12 mouse cellular contexts compared by ENCODE assay signal in genomic region chr2:29519402-29519801, GRCm38 (mm10).
DNase-seq lines count a peak whose midpoint lies in the region; ATAC-seq lines count a peak whose summit lies in the region.
"Had no signal": no experiment of that assay in that cellular context is flagged by ENCODE, and none has a peak within 500 bp of the region (broad histone marks: within the 10 kb centered on the region; RNA-seq: fewer than 3 reads in every experiment).

No protein-coding gene starts in this region.

- H3K27ac ChIP-seq in hindbrain, embryonic 16.5 days (ENCODE audit: low read depth, low read length), result 0 out of 2 replicates have a peak overlapping the region, but pooled peaks have one; percentile 13
- no peak overlapping the region; the same call in 1 of the 2 replicates for H3K27ac ChIP-seq in hindbrain, embryonic 13.5 days
- peak overlapping the region; percentile 54 for H3K27ac ChIP-seq in midbrain, embryonic 13.5 days
- H3K27ac ChIP-seq: embryonic facial prominence, embryonic 12.5 days; hindbrain, embryonic 14.5 days had no signal

- peaks cover 21% of the 10 kb centered on the region for H3K4me1 ChIP-seq in hindbrain, embryonic 16.5 days (ENCODE audit: control insufficient read depth, insufficient read depth, low read depth, low read length)
- peaks cover 57% of the 10 kb centered on the region for H3K4me1 ChIP-seq in hindbrain, embryonic 13.5 days (replicated peaks)
- peaks cover 68% of the 10 kb centered on the region for H3K4me1 ChIP-seq in midbrain, embryonic 13.5 days (replicated peaks)

- no peak for ATAC-seq in hindbrain, embryonic 16.5 days
- ATAC-seq in hindbrain, embryonic 13.5 days (ENCODE audit: low FRiP score), result no peak
- ATAC-seq in midbrain, embryonic 13.5 days, result no peak

- H3K9ac ChIP-seq in hindbrain, embryonic 16.5 days (ENCODE audit: low read depth, low read length), result 0 out of 2 replicates have a peak overlapping the region, but pooled peaks have one; percentile 6
- no peak overlapping the region for H3K9ac ChIP-seq in hindbrain, embryonic 13.5 days
- H3K9ac ChIP-seq in midbrain, embryonic 13.5 days (replicated peaks), result no peak overlapping the region
- H3K9ac ChIP-seq: embryonic facial prominence, embryonic 12.5 days; hindbrain, embryonic 14.5 days had no signal

- no peak overlapping the region for H3K4me3 ChIP-seq in hindbrain, embryonic 16.5 days (ENCODE audit: low read length)
- H3K4me3 ChIP-seq in hindbrain, embryonic 13.5 days, result no peak overlapping the region
- H3K4me3 ChIP-seq in midbrain, embryonic 13.5 days (replicated peaks), result no peak overlapping the region
- H3K4me3 ChIP-seq: embryonic facial prominence, embryonic 12.5 days had no signal

- H3K9me3 ChIP-seq in hindbrain, embryonic 16.5 days (ENCODE audit: control insufficient read depth, low read length), result no peaks in the 10 kb centered on the region
- H3K9me3 ChIP-seq in hindbrain, embryonic 13.5 days, result no peaks in the 10 kb centered on the region
- no peaks in the 10 kb centered on the region for H3K9me3 ChIP-seq in midbrain, embryonic 13.5 days
- H3K9me3 ChIP-seq: embryonic facial prominence, embryonic 12.5 days had no signal

- H3K27me3 ChIP-seq in hindbrain, embryonic 16.5 days (replicated peaks; ENCODE audit: control insufficient read depth, insufficient read depth, low read length), result no peaks in the 10 kb centered on the region
- H3K27me3 ChIP-seq in hindbrain, embryonic 13.5 days, result no peaks in the 10 kb centered on the region
- H3K27me3 ChIP-seq in midbrain, embryonic 13.5 days, result peaks cover 24% of the 10 kb centered on the region
- H3K27me3 ChIP-seq: embryonic facial prominence, embryonic 12.5 days had no signal

- 30% methylated on average over 3 of the region's 3 CpGs for WGBS in hindbrain, embryonic 16.5 days
- WGBS in hindbrain, embryonic 13.5 days, result 39% methylated on average over 3 of the region's 3 CpGs
- WGBS in midbrain, embryonic 13.5 days, result 34% methylated on average over 3 of the region's 3 CpGs

- H3K36me3 ChIP-seq in hindbrain, embryonic 16.5 days (ENCODE audit: control insufficient read depth, insufficient read depth, low read length), result no peaks in the 10 kb centered on the region; the same call in 1 of the 2 replicates
- no peaks in the 10 kb centered on the region; the same call in 1 of the 2 replicates for H3K36me3 ChIP-seq in hindbrain, embryonic 13.5 days
- H3K36me3 ChIP-seq in midbrain, embryonic 13.5 days, result no peaks in the 10 kb centered on the region
- H3K36me3 ChIP-seq: embryonic facial prominence, embryonic 12.5 days had no signal

- DNase-seq in cerebellum, adult 9-10 months, result peak; percentile 48
- peak; percentile 58 for DNase-seq in cerebellum, postnatal 25 days
- no peak for DNase-seq in urinary bladder, adult 2 months (ENCODE audit: low spot score)
- no peak for DNase-seq in kidney, adult 11 months
- DNase-seq: gastrocnemius, postnatal 36 days; kidney, postnatal 4 days; lung, adult 18-20 months had no signal

- no peak overlapping the region for H3K4me2 ChIP-seq in hindbrain, embryonic 16.5 days (ENCODE audit: low read length)
- no peak overlapping the region for H3K4me2 ChIP-seq in hindbrain, embryonic 13.5 days
- H3K4me2 ChIP-seq in midbrain, embryonic 13.5 days (replicated peaks), result no peak overlapping the region
- H3K4me2 ChIP-seq: embryonic facial prominence, embryonic 12.5 days; hindbrain, embryonic 14.5 days had no signal

Comparison
In these comparisons a context has a peak if more than half of its experiments do, and no peak if none do; other contexts are left out.
1. DNase-seq: peak in cerebellum, adult 9-10 months (single experiment) and cerebellum, postnatal 25 days (2 of 2); none in urinary bladder, adult 2 months (single experiment) and kidney, adult 11 months (single experiment).